Mouse (Mus musculus): ENCODE measurements around the gene Hist2h2aa2.
A peak's percentile ranks its signal among the peaks of the same experiment; 100 is the strongest.
"Not testable (repeated sequence)": the region's sequence is repeated elsewhere in the genome, so short reads cannot be mapped to it uniquely, and the experiment has no call there.

Gene Hist2h2aa2

DNA sequence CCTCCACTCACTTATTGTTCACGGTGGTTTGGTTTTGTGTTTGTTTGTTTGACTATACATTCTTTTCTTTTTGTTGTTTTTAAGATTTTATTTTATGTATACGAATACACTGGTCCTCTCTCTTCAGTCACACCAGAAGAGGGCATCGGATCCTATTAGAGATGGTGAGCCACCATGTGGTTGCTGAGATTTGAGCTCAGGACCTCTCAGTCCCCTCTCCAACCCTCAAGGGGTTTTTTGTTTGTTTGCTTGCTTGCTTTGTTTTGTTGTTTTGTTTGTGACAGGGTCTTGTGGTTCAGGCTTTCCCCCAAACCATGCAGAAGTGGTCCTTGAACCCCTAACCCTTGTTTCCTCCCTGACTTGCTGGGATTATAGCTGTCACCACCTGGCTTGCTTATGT is 21.5 kb upstream of the Hist2h2aa2 start:
- no peak for DNase-seq

DNA sequence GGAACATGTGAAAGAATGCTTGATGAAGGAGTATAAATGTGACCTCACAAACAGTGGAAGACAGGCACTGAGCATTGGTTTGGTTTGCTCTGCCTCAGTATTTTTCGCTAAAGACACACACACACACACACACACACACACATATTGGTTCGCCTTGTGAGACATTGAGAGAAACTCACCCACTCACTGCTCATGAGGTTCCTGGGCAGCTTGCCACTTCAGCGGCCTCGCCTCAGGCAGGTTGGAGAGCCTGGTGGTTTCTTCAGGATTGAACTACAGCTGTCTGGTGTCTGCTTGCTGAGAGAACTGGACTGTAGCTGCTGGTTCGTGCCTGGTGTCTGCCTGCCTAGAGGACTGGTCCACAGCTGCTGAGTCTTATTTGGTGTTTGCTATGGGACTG is 20.1 kb upstream of the Hist2h2aa2 start:
- DNase-seq, result no peak

DNA sequence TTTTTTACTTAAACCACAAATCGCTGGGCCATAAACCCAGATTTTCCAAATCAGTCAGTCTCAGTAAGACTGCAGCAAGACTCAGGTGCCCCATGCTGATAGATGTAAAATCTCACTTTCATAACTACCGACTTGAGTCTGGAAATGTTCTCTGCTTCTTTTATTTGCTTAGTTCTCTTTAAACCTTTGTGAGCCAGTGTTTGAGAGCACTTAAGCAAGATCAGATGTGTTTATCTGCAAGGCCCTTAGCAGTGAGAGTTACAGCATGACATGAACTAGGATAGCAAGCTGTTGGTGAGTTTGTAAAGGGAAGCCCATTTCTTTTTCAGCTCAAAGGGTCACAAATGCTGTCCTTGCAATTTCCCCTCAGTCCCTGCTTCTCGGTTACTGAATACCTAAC is 17.1 kb upstream of the Hist2h2aa2 start:
- DNase-seq, result no peak

DNA sequence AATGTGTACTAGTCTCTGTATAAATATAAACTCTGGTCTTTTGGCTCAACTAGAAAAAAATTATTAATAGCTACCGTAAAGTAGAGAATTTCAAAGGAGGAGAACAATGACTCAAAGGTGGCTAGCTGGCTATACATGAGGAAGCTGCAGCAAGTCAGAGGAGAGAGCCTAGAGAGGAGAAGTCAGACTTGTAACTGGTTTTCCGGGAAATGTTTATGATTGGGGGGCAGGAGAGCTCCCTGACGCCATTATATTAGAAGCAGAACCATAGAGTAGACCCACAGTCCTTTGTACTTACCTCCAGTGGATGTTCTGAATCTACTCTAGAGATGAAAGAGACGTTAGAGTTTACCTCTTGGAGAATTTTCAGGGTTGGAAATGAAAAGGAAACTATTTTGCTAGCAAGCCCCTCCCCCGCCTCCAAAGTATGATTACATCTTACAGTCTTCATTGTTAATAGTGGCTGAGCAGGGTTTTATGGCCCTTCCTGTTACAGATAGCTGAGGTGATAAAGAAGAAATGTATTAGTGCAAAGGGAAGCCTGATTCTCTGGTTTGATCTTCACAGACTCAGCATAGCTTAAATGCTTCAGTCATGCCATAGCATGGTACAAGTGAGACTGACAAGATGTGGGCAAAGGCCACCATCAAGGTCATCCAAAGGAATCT is 16.0 kb upstream of the Hist2h2aa2 start:
- no peak for DNase-seq

DNA sequence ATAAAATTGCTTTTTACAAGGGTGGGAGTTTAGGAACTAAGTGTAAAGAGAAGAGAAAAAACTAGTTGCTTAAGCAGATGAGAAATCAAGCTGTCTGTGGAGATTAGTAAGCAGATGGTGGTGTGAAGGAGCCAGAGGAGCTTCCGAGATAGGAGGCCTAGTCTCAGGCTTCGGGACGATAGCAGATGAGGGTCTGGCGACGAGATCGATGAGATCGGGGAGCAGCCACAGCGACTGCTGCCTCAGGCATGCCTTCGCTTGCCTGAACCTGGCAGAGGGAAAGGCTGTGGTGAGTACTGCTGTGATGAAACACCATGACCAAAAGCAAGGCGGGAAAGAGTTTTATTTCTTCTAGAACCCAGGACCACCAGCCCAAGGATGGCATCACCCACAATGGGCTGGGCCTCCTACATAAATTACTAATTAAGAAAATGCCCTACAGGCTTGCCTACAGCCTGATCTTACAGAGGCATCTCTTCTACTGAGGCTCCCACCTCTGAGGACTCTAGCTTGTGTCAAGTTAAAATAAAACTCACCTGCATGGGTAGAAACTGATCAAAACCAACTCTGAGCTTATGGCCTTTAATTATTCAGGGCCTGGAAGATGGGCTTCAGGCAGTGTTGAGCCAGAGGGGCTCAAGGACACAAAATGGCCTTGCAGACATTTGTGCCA is 14.7 kb upstream of the Hist2h2aa2 start:
- DNase-seq, result no peak

DNA sequence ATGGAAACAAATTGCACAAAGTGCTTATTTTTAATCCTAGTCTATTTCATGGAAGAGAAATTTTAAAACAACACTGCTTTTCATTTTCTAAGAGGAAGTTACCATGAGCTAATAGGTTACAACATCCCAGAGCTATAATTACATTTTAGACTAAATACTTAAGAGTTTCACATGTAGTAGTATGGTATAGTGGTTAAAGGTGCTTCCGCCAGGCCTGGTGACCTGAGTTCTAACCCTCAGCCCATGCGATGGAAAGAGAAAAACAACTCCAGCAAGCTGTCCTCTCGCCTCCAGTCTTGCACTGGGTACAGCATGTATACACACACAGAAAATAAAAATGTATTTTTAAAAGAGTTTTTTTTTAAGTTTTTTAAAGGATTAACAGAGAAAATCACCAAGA is 11.7 kb upstream of the Hist2h2aa2 start:
- DNase-seq, result no peak

DNA sequence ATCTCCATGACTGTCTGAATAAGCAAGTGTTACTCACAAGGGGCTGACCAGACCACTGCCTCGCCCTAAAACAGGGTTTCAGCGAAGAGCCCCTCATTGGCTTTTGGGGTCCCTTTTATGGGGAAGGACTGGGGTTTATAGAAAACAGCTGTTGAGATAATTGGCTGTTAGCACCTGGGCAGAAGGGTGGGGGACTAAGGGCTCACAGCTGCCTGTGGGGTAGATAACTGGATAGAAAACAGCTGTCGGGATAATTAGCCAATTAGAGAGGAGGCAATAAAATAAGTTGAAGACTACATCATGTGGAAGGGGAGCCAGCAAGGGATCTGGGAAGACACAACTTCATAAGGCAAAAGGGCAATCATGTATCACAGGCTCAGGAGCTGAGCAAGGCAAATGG is 10.8 kb upstream of the Hist2h2aa2 start:
- no peak for DNase-seq

DNA sequence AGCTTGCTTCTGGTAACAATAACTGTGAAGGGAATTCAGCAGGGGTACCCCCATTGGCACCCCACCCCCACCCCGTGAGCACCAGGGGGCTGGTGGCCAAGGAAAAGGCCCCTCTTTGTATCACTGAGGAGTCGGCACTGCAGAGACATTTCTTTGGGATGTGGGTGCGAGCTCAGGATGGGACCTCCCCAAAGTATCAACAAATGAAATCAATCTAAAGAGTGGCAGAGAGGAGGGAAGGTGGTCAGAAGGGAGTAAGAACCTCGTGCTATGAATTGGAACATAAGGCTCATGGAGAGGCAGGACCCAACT is 8.9 kb upstream of the Hist2h2aa2 start:
- DNase-seq, result no peak

DNA sequence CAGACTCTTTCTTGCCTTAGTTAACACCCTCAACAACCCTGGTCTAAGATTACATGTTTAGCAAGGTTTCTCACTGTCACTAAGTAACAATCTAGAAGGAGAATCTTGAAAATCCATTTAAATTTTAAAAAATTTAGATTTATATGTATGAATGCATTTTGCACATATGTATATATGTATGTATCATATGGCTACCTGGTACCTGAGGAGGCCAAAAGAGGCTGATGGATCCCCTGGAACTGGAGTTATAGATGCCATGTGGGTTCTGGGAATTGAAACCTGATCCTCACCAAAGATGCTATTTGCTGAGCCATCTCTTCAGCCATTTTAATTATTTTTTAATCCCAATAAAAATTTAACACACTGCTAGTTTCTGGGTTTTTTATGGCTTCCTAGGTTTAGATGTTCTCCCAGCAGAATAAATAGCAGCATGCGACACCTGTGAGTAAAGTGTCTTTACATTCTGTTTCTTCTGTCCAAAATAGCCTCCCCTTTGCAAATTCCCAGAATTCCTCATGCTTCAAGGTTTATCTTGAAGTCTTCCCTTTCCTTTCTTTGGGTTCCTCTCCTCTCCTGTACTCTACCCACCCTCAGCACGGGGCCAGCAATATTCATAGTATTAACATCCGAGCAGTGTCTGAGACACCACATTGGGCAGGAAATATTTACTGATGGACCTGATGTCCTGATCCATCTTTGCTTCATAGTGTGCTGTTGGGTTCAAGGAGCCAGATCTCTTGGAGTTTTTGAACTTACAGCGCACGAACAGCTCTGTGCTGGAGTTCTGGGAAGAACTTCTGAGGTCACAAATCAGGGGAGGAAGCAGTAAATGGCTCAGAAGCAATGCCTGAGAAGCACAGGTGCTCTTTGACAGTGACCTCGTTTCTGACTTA is 8.3 kb upstream of the Hist2h2aa2 start:
- no peak for DNase-seq

DNA sequence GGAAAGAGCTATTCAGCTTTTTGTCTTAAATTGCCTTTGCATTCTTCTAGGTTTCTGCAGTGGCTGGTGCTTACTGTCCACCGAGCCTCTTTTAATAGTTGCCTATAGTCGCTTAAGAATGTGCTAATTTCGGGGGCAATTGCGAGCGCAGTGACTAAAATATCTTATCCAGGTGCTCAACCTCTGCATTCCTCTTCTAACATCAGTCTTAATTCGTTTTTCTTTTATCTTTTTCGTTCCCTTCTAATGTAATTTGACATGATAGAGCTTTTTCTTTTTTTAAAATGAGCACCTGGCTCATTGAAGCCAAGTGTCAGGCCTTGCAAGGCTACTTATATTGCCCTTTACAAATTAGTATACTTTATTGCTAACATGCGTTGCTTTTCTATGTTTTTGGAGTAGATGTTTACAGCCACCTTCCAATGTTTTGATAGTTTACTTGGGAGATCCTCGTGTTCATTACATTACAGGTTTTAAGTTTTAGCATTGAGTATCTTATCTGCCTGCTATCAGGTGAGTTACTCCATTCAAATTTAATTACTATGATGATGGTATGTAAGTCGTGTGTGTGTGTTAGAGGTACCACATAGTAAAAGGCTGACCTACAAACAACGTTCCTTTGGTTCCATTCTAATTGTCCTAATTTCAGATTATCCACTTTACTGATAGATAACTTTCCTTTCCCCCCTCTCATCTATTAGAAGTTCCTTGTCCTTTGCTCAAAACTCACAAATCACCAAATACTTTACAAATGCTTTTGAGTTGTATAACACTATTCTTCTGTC is 7.5 kb upstream of the Hist2h2aa2 start:
- DNase-seq, result no peak

DNA sequence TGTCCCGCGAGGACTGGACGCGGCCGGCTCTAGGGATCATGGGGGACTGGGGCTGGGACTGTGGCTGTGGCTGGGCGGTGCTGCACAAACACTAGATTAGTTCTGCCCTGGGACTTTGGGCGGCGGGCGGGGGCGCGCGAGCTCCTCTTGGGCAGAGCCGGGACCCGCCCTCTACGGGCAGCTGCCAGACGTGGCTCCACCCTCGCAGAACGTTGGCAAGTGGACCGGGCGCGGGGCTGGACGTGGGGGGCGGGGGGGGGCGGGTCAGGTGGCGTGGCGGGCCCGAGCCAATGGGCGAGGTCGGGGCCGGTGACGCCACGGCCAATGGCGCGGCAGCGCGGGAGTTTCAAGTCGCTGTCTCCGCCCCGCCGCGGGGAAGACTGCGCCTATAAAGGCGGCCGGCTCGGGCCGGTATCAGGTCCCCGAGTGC is 6.4 kb upstream of the Hist2h2aa2 start, which contains the start of gene Hist2h3c1:
TSS of gene Hist2h3c1 (plus strand) at position 259 of the 430 bp plus-strand sequence.
- DNase-seq, result peak; percentile 23

DNA sequence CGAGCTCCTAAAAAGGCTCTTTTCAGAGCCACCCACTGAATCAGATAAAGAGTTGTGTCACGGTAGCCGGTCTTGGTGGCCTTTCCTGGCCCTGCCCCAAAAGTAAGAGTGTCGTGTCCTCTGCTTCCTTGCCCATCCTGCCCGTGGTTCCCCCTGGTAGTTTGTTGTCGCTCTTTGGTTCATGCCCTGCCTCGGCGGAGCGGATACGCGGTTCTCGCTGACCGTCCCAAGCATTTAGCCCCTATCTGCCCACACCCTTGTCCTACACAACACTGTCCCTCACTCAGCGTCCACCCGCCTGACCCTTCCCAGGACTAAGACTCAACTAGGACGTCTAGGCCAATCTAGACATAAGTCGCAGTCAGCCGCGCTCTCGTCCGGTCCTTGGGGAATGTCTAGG is 5.9 kb upstream of the Hist2h2aa2 start:
- not testable (repeated sequence) for DNase-seq

DNA sequence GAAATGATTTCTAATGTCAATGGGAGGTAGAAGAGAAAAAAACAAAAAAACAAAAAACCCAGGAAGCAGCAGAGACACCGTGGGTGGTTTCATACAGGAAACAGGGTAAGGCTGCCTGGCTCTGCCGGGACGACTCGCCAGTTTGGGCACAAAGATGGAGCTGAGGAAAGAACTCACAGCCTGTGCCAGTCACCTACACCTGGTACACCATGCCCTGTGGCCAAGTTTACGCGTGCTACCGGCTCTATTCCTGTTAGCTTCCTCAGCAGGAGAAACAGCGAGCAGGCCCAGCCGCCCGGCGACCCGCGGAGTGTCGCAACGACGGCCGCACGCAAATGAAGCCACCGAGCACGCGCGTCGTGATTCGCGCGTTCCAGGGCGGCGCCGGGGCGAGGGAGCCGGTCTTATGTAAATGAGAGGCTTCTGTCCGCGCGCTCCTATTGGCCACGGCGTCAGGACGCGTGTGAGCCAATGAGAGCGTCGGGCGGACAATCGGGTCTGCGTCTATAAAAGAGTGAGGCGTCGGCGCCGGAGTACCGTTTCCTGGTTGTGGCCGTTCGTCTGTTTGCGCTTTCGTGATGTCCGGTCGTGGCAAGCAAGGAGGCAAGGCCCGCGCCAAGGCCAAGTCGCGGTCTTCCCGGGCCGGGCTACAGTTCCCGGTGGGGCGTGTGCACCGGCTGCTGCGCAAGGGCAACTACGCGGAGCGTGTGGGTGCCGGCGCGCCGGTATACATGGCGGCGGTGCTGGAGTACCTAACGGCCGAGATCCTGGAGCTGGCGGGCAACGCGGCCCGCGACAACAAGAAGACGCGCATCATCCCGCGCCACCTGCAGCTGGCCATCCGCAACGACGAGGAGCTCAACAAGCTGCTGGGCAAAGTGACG is 5.2 kb upstream of the Hist2h2aa2 start, which contains the start of gene Hist2h2aa1:
TSS of gene Hist2h2aa1 (plus strand) at position 495 of the 884 bp plus-strand sequence.
- peak; percentile 90 for DNase-seq

DNA sequence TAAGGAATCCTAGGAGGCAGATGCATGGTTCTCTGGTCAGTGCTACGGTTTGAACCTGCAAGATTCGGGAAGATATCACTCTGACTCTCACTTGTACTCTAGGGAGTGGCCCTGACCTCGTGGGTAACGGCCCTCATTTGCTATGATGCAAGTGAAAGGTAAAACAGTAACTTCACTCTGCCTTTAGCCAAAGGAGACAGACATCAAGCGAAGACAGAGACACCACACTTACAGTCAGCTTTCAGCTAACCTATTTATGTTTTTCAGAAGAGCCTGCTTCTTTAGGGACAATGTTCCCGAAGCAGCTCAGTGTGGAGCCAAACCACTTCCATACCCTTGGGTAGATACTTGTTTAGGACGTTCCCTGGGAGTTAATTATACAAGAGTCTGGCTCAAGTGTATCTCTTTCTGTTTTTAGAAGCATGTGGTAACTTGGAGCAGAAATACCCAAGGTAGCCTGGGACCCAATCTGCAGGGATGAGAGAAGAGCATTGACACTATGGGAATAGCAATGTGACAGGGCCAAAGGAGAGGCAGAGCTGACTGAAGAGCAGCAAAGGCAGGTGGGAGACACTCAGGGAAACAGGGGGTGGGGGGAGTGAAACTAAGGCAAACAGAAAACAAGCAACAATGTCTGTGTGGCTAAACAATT is 4.0 kb upstream of the Hist2h2aa2 start:
- peak; percentile 21 for DNase-seq

DNA sequence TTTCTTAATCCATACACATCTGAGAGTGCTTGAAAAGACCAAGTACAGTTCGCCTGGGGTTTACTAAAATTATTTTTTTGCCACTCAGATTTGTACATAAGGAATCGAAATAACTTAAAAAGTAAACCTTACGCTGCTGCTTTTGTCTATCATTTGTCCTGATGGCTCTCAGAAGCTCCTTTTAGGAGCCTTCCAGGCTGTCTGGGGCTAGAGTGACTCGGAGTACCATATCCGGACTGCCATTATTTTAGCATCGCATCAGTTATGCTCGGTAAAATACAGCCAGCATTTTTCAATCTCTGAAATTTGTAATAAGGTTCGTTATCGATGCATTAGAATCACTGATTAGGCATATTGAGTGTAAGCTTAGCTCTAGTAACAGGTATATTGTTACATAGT is 722 bp upstream of the Hist2h2aa2 start:
- no peak for DNase-seq

DNA sequence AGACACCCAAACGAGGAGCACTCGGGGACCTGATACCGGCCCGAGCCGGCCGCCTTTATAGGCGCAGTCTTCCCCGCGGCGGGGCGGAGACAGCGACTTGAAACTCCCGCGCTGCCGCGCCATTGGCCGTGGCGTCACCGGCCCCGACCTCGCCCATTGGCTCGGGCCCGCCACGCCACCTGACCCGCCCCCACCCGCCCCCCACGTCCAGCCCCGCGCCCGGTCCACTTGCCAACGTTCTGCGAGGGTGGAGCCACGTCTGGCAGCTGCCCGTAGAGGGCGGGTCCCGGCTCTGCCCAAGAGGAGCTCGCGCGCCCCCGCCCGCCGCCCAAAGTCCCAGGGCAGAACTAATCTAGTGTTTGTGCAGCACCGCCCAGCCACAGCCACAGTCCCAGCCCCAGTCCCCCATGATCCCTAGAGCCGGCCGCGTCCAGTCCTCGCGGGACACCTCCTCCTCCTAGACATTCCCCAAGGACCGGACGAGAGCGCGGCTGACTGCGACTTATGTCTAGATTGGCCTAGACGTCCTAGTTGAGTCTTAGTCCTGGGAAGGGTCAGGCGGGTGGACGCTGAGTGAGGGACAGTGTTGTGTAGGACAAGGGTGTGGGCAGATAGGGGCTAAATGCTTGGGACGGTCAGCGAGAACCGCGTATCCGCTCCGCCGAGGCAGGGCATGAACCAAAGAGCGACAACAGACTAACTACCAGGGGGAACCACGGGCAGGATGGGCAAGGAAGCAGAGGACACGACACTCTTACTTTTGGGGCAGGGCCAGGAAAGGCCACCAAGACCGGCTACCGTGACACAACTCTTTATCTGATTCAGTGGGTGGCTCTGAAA is 902 bp downstream of the Hist2h2aa2 start, which contains the start of gene Hist2h3c2:
TSS of gene Hist2h3c2 (minus strand) at position 174 of the 840 bp plus-strand sequence.
- DNase-seq, result peak; percentile 78

DNA sequence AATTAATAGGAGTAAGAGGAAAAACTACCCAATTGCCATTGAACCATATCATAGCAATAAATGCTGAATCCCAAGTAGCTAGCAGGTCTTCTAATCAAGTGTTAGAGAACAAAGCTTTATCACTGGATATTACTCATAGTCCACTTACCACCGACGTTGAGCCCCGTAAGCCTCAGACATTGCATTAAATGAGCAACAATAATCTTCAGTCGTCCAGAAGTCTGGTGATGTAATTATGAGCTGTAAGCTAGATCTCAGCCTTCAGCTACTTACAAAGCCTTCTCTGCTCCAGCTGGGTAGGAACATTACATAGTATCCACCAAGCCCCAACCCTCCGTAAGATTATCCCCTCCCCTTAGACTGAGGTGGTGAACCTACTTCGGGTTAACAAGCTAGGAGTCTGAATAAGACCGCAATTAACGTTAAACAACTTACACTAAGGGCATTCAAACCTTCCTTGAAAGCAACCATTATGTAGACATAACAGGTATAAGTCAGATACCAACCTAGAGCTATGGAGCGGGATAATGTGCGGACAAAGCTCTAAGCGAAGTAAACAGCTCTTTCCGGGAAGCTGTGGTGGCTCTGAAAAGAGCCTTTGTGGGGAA is 2.1 kb downstream of the Hist2h2aa2 start:
- no peak for DNase-seq

DNA sequence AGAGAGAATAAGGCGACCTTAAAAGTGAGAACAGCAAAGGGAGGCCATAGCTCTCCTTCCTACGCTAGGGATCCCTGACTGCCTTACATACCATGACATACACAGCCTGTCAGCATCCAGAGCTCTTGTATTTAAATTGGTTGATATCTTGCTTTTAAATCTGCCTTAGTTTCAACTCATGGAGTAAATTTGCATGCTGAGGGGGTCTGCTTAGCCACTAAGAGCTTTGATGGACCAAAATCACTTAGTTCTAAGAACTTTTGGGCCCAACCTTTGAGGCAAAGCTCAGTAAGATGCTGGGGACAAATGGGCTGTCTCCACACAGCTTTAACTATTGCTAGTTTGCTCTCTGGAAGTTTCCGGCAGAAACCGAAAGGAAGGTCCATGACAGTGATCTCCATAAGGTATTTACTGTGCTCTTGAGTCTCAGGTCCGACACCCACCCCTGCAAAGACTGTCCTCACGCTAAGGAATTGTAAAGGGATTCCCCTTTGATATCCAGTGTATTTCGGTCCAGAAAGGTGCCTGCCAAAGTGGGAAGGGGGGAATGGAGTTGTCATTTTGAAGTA is 2.7 kb downstream of the Hist2h2aa2 start:
- no peak for DNase-seq

DNA sequence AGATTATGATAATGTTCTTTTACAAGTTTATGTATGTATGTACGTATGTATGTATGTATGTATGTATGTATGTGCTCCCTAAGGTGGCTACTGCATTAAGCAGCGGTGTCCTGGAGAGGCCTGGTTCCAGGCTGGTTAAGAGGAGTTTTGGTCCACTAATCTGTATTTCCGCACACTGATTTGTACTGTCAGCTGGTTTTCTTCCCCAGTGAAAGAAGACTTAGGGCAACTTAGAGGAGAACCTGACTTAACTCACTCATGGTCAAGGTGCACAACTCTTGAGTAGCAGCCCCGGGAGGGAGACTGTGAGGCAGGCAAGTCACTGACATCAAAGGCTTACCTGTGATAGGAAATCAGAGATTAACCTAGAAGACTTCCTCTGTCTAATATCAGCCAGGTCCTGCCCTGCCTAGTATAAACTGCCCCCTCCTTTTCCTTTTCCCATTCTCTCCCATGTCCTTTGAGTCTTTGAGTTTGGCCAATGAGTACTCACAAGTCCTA is 3.2 kb downstream of the Hist2h2aa2 start:
- no peak for DNase-seq

Data from kidney, postnatal 14 days (tissue).